8 mouse cellular contexts compared by ENCODE assay signal in the genomic region with DNA sequence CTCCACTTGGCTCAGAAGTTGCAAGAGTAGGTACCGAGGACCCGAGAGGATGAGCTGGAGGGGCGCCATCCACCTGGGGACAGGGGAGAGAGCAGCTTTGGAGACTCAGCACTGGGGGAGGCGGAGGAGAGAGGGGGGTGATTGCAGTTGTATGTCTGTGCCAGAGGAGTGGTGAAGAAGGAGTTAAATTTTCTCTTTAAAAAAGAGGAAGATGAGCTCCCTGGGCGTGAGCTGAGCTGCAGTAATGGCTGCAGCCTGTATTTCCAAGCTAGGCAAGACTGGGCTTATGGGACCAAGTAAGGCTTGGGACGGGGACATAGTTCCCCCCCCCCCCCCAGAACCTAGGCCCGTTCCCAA. TPM values are rescaled to one million over a fixed set of nuclear protein-coding genes. Genes with fewer than 3 reads are reported as not detected.
DNase-seq lines count a peak whose midpoint lies in the region; ATAC-seq and TF ChIP-seq lines count a peak whose summit lies in the region.

No protein-coding gene starts in this region.

- no peak for ATAC-seq in liver, embryonic 15.5 days (ENCODE audit: insufficient read depth)
- ATAC-seq in stomach, postnatal 0 days (ENCODE audit: low FRiP score, low TSS enrichment): peak; percentile 7; the same call in 1 of the 2 replicates

- peaks cover 28% of the 10 kb centered on the region for H3K4me1 ChIP-seq in thymus, adult 2 months (replicated peaks; ENCODE audit: control insufficient read depth, insufficient read depth, low read length)
- H3K4me1 ChIP-seq in liver, embryonic 15.5 days (replicated peaks): peaks cover 29% of the 10 kb centered on the region
- no peaks in the 10 kb centered on the region; the same call in 1 of the 2 replicates for H3K4me1 ChIP-seq in stomach, postnatal 0 days (replicated peaks; ENCODE audit: control insufficient read depth, insufficient read depth)

- H3K4me3 ChIP-seq in thymus, adult 2 months (ENCODE audit: control insufficient read depth, insufficient read depth, low read length): peak overlapping the region; percentile 87
- H3K4me3 ChIP-seq in liver, embryonic 15.5 days (replicated peaks): peak overlapping the region; percentile 78
- peak overlapping the region; percentile 98 for H3K4me3 ChIP-seq in stomach, postnatal 0 days (ENCODE audit: low read depth, low read length)

- peak overlapping the region; percentile 83 for H3K9ac ChIP-seq in liver, embryonic 15.5 days
- peak overlapping the region; percentile 95 for H3K9ac ChIP-seq in stomach, postnatal 0 days (ENCODE audit: low read length)

- H3K27ac ChIP-seq in thymus, adult 2 months (ENCODE audit: control insufficient read depth, insufficient read depth, low read length): no peak overlapping the region
- H3K27ac ChIP-seq in liver, embryonic 15.5 days (replicated peaks): peak overlapping the region; percentile 81
- H3K27ac ChIP-seq in stomach, postnatal 0 days (replicated peaks): peak overlapping the region; percentile 95

- TF ChIP-seq POLR2A in thymus, adult 2 months (IDR thresholded peaks at IDR 0.05; ENCODE audit: control insufficient read depth, extremely low read depth, insufficient read depth, low read length, poor library complexity): no peak

- no peak for TF ChIP-seq EP300 in stomach, postnatal 0 days (optimal IDR thresholded peaks at IDR 0.05)

- peaks cover 23% of the 10 kb centered on the region for H3K36me3 ChIP-seq in thymus, adult 2 months (ENCODE audit: control insufficient read depth, insufficient read depth, low read length)
- H3K36me3 ChIP-seq in liver, embryonic 15.5 days (replicated peaks): peaks cover 3% of the 10 kb centered on the region; the same call in 1 of the 2 replicates
- no peaks in the 10 kb centered on the region for H3K36me3 ChIP-seq in stomach, postnatal 0 days (ENCODE audit: control insufficient read depth, insufficient read depth, low read length)

- TF ChIP-seq CTCF in thymus, adult 2 months (IDR thresholded peaks at IDR 0.05; ENCODE audit: borderline replicate concordance, control insufficient read depth, extremely low read depth, insufficient read depth, low read length, poor library complexity): no peak
- TF ChIP-seq CTCF in stomach, postnatal 0 days (IDR thresholded peaks at IDR 0.05; ENCODE audit: low read depth): no peak

- peak overlapping the region; percentile 100 for H3K4me2 ChIP-seq in liver, embryonic 15.5 days
- peak overlapping the region; percentile 81 for H3K4me2 ChIP-seq in stomach, postnatal 0 days (replicated peaks; ENCODE audit: low read depth)

- H3K9me3 ChIP-seq in liver, embryonic 15.5 days (replicated peaks): no peaks in the 10 kb centered on the region
- H3K9me3 ChIP-seq in stomach, postnatal 0 days (ENCODE audit: control insufficient read depth, low read length): no peaks in the 10 kb centered on the region

- peak; percentile 31 for DNase-seq in embryo, embryonic 11 days
- no peak for DNase-seq in embryo, embryonic 9.5 days (ENCODE audit: extremely low spot score)
- DNase-seq in thymus, adult 2 months: no peak
- no peak for DNase-seq in thymus, postnatal 4 days
- DNase-seq in stomach, postnatal 0 days (ENCODE audit: low spot score): no peak
- no peak for DNase-seq in spleen, postnatal 36 days (ENCODE audit: low spot score in 2 of 2)
- DNase-seq in adrenal gland, postnatal 14 days: no peak

- WGBS in thymus, adult 2 months: 8% methylated on average over 7 of the region's 7 CpGs
- 3% methylated on average over 7 of the region's 7 CpGs for WGBS in liver, embryonic 15.5 days (ENCODE audit: insufficient replicate concordance)
- 6% methylated on average over 7 of the region's 7 CpGs for WGBS in stomach, postnatal 0 days

- no peaks in the 10 kb centered on the region for H3K27me3 ChIP-seq in thymus, adult 2 months (ENCODE audit: control insufficient read depth, insufficient read depth, low read length)
- H3K27me3 ChIP-seq in liver, embryonic 15.5 days: peaks cover 16% of the 10 kb centered on the region
- no peaks in the 10 kb centered on the region for H3K27me3 ChIP-seq in stomach, postnatal 0 days (ENCODE audit: control insufficient read depth, insufficient read depth, low read length)

RNA-seq across cellular contexts. Expression of a gene that starts 1.1 kb away (rescaled TPM):
- 54.7 and 59.4 TPM in 2 replicates for polyA plus RNA-seq in thymus, adult 2 months (2012; rRNA removed)
- polyA plus RNA-seq in liver, embryonic 15.5 days (2015; fragmentation: Nextera tagmentation; extraction: Ambion mirVana): 11.2 and 12.4 TPM in 2 replicates
- 42.2 and 43.9 TPM in 2 replicates for polyA plus RNA-seq in stomach, postnatal 0 days (2015; fragmentation: Nextera tagmentation; extraction: Ambion mirVana)
- 41.9 and 57.3 TPM in 2 replicates for total RNA-seq in adrenal gland, postnatal 14 days (2021)

RNA-seq across cellular contexts. Expression of a gene that starts 15.2 kb away (rescaled TPM):
- polyA plus RNA-seq in thymus, adult 2 months (2012; rRNA removed): 219 and 275 TPM in 2 replicates
- 10.7 and 10.9 TPM in 2 replicates for polyA plus RNA-seq in liver, embryonic 15.5 days (2015; fragmentation: Nextera tagmentation; extraction: Ambion mirVana)
- polyA plus RNA-seq in stomach, postnatal 0 days (2015; fragmentation: Nextera tagmentation; extraction: Ambion mirVana): 0.32 and 0.46 TPM in 2 replicates
- 1.1 and 3.9 TPM in 2 replicates for total RNA-seq in adrenal gland, postnatal 14 days (2021)

RNA-seq across cellular contexts. Expression of a gene that starts 19.8 kb away (rescaled TPM):
- 0.50 and 0.77 TPM in 2 replicates for polyA plus RNA-seq in thymus, adult 2 months (2012; rRNA removed)
- polyA plus RNA-seq in liver, embryonic 15.5 days (2015; fragmentation: Nextera tagmentation; extraction: Ambion mirVana): not detected in 2 replicates
- polyA plus RNA-seq in stomach, postnatal 0 days (2015; fragmentation: Nextera tagmentation; extraction: Ambion mirVana): 3.1 and 3.4 TPM in 2 replicates
- total RNA-seq in adrenal gland, postnatal 14 days (2021): 1.8 and 2.4 TPM in 2 replicates

RNA-seq across cellular contexts. Expression of a gene that starts 42.6 kb away (rescaled TPM):
- 1.3 and 1.5 TPM in 2 replicates for polyA plus RNA-seq in thymus, adult 2 months (2012; rRNA removed)
- polyA plus RNA-seq in liver, embryonic 15.5 days (2015; fragmentation: Nextera tagmentation; extraction: Ambion mirVana): 0.18 and 0.25 TPM in 2 replicates
- polyA plus RNA-seq in stomach, postnatal 0 days (2015; fragmentation: Nextera tagmentation; extraction: Ambion mirVana): 0.35 and 1.0 TPM in 2 replicates
- 15.1 and 22.0 TPM in 2 replicates for total RNA-seq in adrenal gland, postnatal 14 days (2021)

Comparison
In these comparisons a context has a peak if more than half of its experiments do, and no peak if none do; other contexts are left out.
1. RNA of a gene that starts 15.2 kb away (polyA plus RNA-seq): 219 to 275 TPM in thymus, adult 2 months; 10.7 to 10.9 TPM in liver, embryonic 15.5 days and 0.32 to 0.46 TPM in stomach, postnatal 0 days; every median in the first group is over 10 times any median in the second.
2. Peak in every context shown above with its lines, with median percentiles within 50 percentile points of each other: H3K4me3 ChIP-seq.